Mouse (Mus musculus): ENCODE measurements at regions not wholly inside any gene's neighbourhood (a gene's known extent, or its start where the extent isn't known, plus 50 kb on each side); places are given as distances from the start of the nearest gene placed in this dataset.

GRCm38 (mm10) chr2:75407560-75407959 is 251.5 kb upstream of the Hnrnpa3 start:
- TF ChIP-seq CTCF (IDR thresholded peaks at IDR 0.05; ENCODE audit: extremely low read depth, insufficient read depth, low read length) (no peak), POLR2A (IDR thresholded peaks at IDR 0.05; ENCODE audit: extremely low read depth, insufficient read depth, low read length) (no peak)
